Mouse (Mus musculus) cerebellum, postnatal 10 days (tissue): ENCODE data around the gene Zfp729b.

Experiments used
- DNase-seq, 2 experiments: peaks; one replicate each; pipeline ENCODE4 v3.0.0; 2021; ENCODE audit warnings: mixed read lengths in 2 of 2

The Zfp729b gene

DNA sequence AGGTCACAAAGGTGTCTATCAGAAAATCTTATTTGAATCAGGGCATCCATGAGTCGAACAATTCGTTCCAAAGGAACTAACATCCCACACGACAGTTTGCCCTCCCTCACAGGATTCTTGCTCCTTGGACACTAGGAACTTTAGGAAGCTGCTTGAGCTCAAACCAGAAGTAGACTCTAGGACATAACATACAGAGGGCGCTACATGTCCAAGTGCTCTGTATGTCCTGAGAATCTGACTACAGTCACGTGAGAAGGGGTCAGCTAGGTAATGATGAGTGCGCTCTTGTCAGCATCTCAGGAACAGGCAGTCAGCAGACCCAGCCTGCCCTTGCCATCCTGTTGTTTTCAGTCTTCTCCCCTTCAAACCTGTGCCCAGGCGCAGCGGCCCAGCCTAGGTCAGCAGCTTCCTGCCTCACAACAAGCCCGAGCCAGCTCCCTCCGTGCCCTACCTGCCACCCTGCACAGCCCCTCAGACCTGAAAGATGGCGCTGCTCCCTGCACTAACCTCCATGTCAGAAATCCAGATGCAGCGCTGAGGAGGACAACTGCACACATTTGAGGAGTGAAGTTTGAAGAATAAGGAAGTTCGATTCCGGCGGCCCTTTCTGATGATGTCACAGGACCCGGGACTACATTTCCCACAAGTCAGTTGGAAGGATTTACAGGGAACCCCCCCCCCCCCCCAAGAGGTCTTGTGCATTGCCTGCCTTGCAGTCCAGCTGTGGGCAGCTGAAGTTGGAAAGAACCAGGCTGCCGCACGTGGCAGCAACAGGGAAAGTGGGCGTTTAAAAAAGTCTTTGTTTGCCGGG, at the start of gene Zfp729b:
TSS of gene Zfp729b (minus strand) at position 642 of the 811 bp plus-strand sequence.
- peak; percentile 94 to 95 for DNase-seq

- DNase-seq, result no peak
Observed at GRCm38 (mm10) chr13:67652496-67652895, 43.0 kb upstream of the Zfp729b start.

DNA sequence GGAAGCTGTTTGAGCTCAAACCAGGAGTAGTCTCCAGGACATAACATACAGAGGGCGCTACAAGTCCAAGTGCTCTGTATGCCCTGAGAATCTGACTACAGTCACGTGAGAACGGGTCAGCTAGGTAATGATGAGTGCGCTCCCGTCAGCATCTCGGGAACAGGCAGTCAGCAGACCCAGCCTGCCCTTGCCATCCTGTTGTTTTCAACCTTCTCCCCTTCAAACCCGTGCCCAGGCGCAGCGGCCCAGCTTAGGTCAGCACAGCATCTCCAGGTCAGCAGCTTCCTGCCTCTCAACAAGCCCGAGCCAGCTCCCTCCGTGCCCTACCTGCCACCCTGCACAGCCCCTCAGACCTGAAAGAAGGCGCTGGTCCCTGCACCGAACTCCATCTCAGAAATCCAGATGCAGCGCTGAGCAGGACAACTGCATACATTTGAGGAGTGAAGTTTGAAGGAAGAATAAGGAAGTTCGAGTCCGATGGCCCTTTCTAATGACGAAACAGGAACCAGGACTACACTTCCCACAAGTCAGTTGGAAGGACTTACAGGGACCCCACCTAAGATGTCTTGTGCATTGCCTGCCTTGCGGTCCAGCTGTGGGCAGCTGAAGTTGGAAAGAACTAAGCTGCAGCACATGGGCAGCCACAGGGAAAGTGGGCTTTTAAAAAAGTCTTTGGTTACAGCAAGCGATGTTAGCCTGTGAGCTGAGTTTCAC, 27.9 kb upstream of the Zfp729b start, which contains the start of the genes Gm49345 and Zfp729a:
TSS of gene Gm49345 (minus strand) at position 476 of the 714 bp plus-strand sequence.
TSS of gene Zfp729a (minus strand) at position 498 of the 714 bp plus-strand sequence.
- peak; percentile 85 to 87 for DNase-seq

DNA sequence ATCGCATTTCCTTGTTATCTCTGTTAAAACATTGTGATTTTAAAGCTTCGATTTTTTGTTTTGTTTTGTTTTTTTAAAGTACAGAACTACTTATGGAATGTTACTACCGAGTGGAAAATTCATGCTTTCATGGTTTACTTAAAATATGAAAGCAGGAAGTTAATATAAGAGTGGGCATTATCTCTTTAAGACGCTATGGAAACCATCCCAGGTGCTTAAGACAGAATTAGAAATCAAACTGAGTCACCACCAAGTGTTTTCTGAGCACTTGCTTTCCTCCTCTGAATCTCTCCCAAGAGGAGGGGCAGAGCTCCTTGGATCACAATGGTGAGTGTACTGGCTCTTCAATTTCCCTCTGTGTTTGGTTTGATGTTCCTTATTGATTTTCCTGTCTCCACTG, 601 bp upstream of the Zfp729b start:
- peak in 1 of 2 experiments; percentile 3 for DNase-seq

GRCm38 (mm10) chr13:67572591-67573189, 36.8 kb downstream of the Zfp729b start:
- no peak for DNase-seq

GRCm38 (mm10) chr13:67553730-67554129, 55.8 kb downstream of the Zfp729b start, which contains the start of gene Zfp748:
Gene Zfp748 (minus strand): TSS chr13:67553830.
- no peak for DNase-seq

DNA sequence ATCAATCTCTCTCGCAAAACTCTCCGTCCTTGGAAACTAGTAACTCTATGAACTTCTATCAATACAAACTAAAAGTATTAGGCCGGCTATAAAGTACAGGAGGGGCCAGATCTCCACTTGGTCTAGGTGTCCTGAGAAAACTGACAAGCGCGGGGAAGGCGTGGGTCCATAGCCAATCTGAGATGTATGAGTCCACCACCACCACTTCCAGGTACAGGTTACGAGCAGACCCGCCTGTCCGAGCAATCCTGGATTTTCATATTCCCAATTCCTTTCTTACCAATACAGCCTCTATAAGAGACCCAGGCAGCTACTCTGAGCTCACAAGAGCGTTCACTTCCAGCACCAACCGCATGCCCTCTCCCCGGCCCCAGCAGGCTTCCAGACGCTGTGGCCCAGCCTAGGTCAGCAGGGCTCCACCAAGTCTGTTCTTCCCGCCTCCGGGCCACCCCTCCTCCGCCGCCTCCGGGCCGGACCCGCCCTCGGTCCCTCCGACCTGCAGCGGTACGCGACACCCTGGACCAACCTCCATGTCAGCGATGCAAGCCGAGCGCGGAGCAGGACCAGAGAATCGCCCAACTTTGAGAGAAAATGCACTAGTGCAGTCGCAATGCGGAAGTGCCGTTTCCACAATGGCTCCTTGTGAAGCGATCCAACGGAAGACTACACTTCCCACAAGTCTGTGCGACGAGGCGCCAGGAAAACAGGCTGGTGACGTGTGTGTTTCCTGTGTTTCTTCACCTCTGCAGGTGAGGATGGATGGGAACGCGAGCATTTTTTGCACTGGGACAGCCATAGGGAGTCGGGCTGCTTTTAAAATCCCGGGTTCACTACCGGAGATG, 56.8 kb downstream of the Zfp729b start:
- peak; percentile 89 to 90 for DNase-seq

DNA sequence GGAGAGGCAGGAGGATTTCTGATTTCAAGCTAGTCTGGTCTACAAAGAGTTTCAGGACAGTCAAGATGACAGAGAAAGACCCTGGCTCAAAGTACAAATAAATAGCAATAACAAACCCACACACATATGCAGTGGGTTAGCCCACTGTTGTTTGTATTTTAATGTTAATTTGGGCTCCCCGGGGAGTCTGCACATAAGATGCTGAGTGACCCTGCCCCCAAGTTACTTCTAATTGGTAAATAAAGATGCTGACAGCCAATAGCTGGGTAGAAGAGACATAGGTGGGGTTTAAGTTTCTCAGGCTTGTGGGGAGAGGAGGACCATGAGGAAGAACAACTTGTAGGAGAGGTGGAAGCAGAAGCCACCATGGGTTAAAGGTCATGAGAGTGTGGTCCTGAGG, 63.6 kb downstream of the Zfp729b start:
- no peak for DNase-seq
